Mouse (Mus musculus) spleen, postnatal 36 days (tissue): Measurements from ENCODE around the gene Foxn3.

Experiments used
- DNase-seq, 2 experiments: peaks; one replicate each; pipeline ENCODE4 v3.0.0; 2022; ENCODE audit warnings: low spot score in 2 of 2, mixed read lengths in 1 of 2

Gene Foxn3

GRCm38 (mm10) chr12:99352136-99352535 lies 211.2 kb downstream of the Foxn3 start:
- no peak for DNase-seq

GRCm38 (mm10) chr12:99351731-99352130 lies 211.7 kb downstream of the Foxn3 start:
- no peak for DNase-seq

GRCm38 (mm10) chr12:99349650-99349997 lies 213.8 kb downstream of the Foxn3 start:
- peak; percentile 21 to 46 for DNase-seq

- no peak for DNase-seq
Observed at GRCm38 (mm10) chr12:99348940-99349649, 214.3 kb downstream of the Foxn3 start.

DNA sequence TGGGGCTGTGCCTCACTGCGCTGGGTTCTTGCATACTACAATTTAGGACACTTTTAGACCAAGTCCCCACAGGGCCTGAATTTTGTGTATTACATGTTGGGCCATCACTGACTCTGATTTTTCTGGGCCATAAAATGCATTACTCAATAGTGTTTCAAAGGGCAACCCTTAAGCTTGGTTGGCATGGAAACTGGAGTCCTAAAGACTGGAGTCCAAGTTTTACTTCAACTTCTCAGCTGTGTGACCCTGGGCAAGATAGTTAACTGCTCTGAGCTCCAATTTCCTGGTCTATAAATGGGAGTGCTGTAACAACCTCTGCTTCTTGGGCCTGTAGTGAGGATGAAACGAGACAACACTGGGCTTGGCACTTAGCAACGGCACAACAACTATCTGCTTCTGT lies 215.9 kb downstream of the Foxn3 start:
- no peak for DNase-seq

DNA sequence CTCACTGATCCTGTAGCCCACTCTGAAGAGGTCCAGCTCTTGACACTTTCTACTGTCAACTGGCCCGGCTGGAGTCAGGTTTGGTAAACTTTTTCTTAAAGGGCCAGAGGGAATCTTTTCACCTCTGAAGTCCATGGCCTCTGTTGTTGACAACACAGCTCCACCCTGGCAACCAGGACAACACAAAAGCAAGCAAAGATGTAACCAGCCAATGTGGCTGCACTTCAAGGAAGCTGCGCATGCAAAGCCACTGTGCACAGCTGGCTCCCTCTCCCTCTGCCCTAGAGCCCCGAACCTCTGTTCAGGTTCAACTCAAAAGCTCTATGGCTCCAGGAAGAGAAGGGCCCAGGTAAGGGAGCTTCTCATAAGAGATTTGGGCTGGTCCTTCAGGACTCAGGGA lies 216.4 kb downstream of the Foxn3 start:
- no peak for DNase-seq

DNA sequence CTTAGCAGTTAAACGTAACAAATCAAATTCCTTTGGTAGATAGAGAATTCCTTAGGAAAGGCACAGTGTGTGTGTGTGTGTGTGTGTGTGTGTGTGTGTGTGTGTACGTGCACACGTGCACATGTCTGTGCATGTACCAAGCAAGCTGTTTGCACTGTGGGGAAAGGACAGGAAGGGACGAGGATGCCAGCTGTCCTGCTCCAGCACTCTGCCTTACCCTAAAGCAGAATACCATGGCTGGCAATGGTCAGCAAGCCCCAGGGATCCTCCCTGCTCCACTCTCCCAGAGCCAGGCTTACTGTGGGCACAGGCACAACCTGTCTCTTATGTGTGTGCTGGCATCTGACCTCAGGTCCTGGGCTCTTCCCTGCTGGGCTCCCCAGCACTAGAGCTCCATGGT lies 218.1 kb downstream of the Foxn3 start:
- DNase-seq = no peak

GRCm38 (mm10) chr12:99343378-99343777 lies 220.0 kb downstream of the Foxn3 start:
- DNase-seq = no peak

DNA sequence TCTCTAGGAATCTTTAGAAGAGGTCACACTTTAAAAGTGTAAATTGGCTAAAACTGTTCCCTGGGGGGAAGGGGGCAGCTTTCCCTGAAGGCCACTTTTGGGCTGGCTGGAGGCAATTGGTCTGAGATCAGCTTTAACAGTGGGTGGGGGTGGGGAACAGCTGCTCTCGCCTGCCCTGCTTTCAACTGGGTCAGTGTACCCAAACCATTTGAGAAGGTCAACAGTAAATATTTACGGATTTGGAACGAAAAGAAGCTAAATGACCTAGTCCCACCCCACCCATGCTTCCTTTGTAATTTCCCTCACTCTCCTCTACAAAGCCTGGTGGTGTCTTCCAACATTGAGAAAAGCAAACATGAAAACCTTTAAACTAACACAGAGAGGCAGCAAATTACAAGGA lies 221.2 kb downstream of the Foxn3 start:
- DNase-seq = no peak

DNA sequence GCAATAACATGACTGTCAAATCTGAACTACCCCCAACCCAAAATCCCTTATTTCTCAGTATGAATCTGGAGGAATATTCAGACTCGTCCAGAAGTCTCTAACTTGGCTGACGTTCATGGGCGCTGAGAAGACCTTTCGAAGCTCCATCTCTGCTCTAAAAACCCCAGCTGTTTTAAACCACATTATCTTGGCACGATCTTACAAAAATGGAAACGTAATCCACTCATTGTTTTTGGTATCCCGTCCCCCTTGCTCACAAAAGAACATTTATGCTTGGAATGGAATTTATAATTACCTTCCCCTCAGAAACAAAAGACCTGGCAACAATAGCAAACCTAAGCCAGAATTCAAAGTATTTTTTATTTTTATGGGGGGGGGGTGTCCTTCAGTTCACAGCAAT lies 221.6 kb downstream of the Foxn3 start:
- no peak for DNase-seq

GRCm38 (mm10) chr12:99340418-99341182 lies 222.8 kb downstream of the Foxn3 start:
- no peak for DNase-seq

DNA sequence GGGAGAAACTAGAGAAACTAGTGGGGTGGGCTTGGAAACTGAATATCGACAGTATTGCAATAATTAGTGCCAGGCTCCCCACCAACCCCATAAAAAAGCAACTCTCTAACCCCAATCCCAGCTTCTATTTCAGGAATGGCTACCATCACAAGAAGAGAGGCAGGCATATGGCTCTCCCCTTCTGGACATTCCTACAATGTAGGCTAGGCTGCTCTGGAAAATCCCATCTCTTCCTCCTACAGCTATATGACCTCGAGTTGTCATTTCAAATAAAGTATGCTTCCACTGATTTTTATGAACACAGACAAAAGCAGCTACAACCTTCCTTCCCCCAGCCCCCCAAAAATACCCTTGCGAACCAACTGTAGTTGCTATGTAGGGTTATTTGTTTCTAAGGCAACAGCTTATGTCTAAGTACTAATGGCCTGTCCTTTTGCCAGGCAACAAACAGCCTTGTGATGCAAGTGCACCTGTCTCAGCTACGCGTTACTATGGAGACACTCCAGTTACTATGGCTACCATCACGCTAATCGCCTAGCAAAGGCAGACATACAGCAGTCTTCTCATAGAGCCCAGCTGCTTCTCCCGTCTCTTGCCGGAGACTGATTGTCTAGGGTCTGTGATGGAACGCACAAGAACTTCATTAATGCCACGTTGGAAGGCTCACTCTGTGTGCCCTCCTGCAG lies 223.6 kb downstream of the Foxn3 start:
- DNase-seq = no peak

DNA sequence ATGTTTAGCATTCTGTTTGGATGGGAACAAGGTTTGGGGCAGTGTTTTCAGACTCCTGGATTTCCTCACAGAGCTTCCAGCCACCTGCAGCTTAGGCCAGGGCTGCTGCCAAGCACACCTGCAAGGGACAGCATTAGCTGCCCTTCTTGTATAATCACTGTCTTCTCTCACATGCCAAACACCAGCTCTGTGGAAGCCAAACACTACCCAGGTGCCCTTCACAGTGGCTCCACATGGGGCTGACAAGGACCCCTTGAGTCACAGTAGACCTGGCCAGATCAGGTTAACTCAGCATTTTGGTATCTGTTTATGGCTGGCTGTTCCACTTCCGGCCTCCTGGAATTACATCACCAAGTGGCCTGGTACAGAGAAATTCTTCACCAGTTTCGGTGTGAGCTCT lies 224.6 kb downstream of the Foxn3 start:
- no peak for DNase-seq

- no peak for DNase-seq
Observed at GRCm38 (mm10) chr12:99337171-99337435, 226.3 kb downstream of the Foxn3 start.

GRCm38 (mm10) chr12:99336349-99337170 lies 226.8 kb downstream of the Foxn3 start:
- no peak for DNase-seq

GRCm38 (mm10) chr12:99335628-99336027 lies 227.8 kb downstream of the Foxn3 start:
- DNase-seq = no peak

GRCm38 (mm10) chr12:99334026-99334425 lies 229.4 kb downstream of the Foxn3 start:
- DNase-seq = no peak

DNA sequence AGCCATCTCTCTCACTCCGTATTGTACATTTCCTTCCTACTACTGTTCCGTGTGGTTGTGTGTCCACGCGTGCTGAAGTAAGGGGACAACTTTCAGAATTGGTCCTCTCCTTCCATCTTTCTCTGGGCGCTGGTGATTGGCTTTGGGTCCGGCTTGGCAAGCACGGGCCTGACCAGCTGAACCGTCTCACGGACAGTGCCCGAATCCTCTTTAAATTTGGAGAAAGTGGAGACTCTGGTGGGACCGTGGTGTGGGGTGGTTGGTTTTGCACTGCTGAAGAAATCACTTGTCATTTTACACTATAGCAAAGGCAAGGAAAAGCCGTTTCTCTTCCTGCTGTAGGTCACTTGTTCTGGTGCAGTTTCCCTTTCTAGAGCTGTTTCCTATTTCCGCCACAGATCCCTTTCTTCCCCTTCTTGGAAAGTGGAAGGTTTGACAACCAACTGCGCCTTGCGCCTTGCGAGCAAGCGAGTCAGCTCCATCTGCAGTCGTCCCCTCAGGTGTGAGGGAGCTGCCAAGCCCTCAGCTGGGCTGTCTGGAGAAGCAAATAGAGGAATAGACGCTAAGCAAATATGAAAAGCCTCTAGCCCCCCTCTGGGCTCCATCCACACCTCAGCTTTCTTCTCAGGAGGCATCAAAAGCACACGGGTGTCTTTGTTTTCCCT lies 229.9 kb downstream of the Foxn3 start:
- DNase-seq = no peak

- DNase-seq = no peak
Observed at GRCm38 (mm10) chr12:99332144-99332807, 231.1 kb downstream of the Foxn3 start.

- DNase-seq = no peak
Observed at GRCm38 (mm10) chr12:99331341-99331947, 231.9 kb downstream of the Foxn3 start.

- no peak for DNase-seq
Observed at GRCm38 (mm10) chr12:99330822-99331285, 232.5 kb downstream of the Foxn3 start.
